Mouse (Mus musculus) CH12.LX (cell line): ENCODE measurements around the gene Hnrnpa3. TPM values are rescaled to one million over a fixed set of nuclear protein-coding genes. Genes with fewer than 3 reads are reported as not detected.

Experiments
- DNase-seq: peaks from one replicate; pipeline ENCODE4 v3.0.0-alpha.2; 2013; ENCODE audit errors: extremely low read depth
- H3K27ac ChIP-seq: 2 replicates; pipeline ENCODE4 v1.5.1; 2012; ENCODE audit warnings: low read depth, mild to moderate bottlenecking, control low read depth, moderate library complexity; ENCODE audit not compliant: insufficient read depth
- H3K27me3 ChIP-seq: replicated peaks from 2 replicates; pipeline ENCODE3; 2012; ENCODE audit warnings: inconsistent platforms
- H3K36me3 ChIP-seq, 2 experiments: replicated peaks in 1 of 2; 2 replicates each; pipeline versions ENCODE3 to v1.6.1; 2012; ENCODE audit warnings: inconsistent platforms in 1 of 2, low read length in 1 of 2, mild to moderate bottlenecking in 1 of 2, mixed read lengths in 1 of 2, moderate library complexity in 1 of 2; ENCODE audit not compliant: control insufficient read depth in 1 of 2, insufficient read depth in 1 of 2
- H3K4me1 ChIP-seq, 2 experiments: 2 replicates each; pipeline ENCODE4 v1.6.1; 2012; ENCODE audit warnings: inconsistent platforms in 1 of 2, moderate library complexity in 1 of 2; ENCODE audit not compliant: insufficient read depth in 2 of 2, control insufficient read depth in 1 of 2
- H3K4me2 ChIP-seq: 2 replicates; pipeline ENCODE4 v1.6.1; 2012; ENCODE audit warnings: low read depth, mild to moderate bottlenecking, control low read depth; ENCODE audit not compliant: poor library complexity, insufficient read depth, severe bottlenecking
- H3K4me3 ChIP-seq, 3 experiments: fragments of 150-350 bp in 1 of 3; sonication (generic) in 1 of 3; replicated peaks in 1 of 3; 2 replicates each; pipeline versions ENCODE3 to v1.5.1; 2011 to 2012; ENCODE audit warnings: low read depth in 2 of 3, low read length in 2 of 3, mild to moderate bottlenecking in 2 of 3, moderate library complexity in 2 of 3, control low read depth in 1 of 3, improper control_type of control experiment in 1 of 3, inconsistent platforms in 1 of 3, mixed read lengths in 1 of 3; ENCODE audit not compliant: poor library complexity in 1 of 3
- H3K79me2 ChIP-seq: replicated peaks from 2 replicates; pipeline ENCODE4 v1.6.1; 2012; ENCODE audit warnings: mild to moderate bottlenecking, moderate library complexity; ENCODE audit not compliant: control insufficient read depth, poor library complexity, insufficient read depth, severe bottlenecking; ENCODE audit errors: extremely low read depth
- H3K9ac ChIP-seq: 2 replicates; pipeline ENCODE4 v1.6.1; 2012; ENCODE audit warnings: low read depth, mild to moderate bottlenecking, control low read depth, moderate library complexity; ENCODE audit not compliant: insufficient read depth
- H3K9me3 ChIP-seq: replicated peaks from 2 replicates; pipeline ENCODE3; 2012; ENCODE audit warnings: low read length, inconsistent platforms, mixed read lengths
- BHLHE40 ChIP-seq: IDR thresholded peaks from 2 replicates; pipeline ENCODE4 v1.6.1; 2011; ENCODE audit warnings: mild to moderate bottlenecking, low read depth, low read length, improper control_type of control experiment
- CHD2 ChIP-seq: IDR thresholded peaks from 2 replicates; pipeline ENCODE4 v1.6.1; 2011; ENCODE audit warnings: low read length, improper control_type of control experiment
- CTCF ChIP-seq, 2 experiments: IDR thresholded peaks in 1 of 2; conservative IDR thresholded peaks in 1 of 2; 2 replicates each; pipeline ENCODE4 v1.5.1; 2011 to 2012; ENCODE audit warnings: low read depth in 2 of 2, low read length in 2 of 2, improper control_type of control experiment in 1 of 2, inconsistent platforms in 1 of 2, mild to moderate bottlenecking in 1 of 2, moderate library complexity in 1 of 2
- ELF1 ChIP-seq: IDR thresholded peaks from 2 replicates; pipeline ENCODE4 v1.6.1; 2014; ENCODE audit warnings: low read depth, mild to moderate bottlenecking, inconsistent platforms, low read length, improper control_type of control experiment
- EP300 ChIP-seq: IDR thresholded peaks from 2 replicates; pipeline ENCODE4 v1.6.1; 2011; ENCODE audit warnings: low read length, improper control_type of control experiment
- ETS1 ChIP-seq: conservative IDR thresholded peaks from 2 replicates; pipeline ENCODE4 v1.6.1; 2012; ENCODE audit warnings: low read depth, mild to moderate bottlenecking, inconsistent platforms, low read length, improper control_type of control experiment, moderate library complexity
- GABPA ChIP-seq: IDR thresholded peaks from 2 replicates; pipeline ENCODE4 v1.6.1; 2012; ENCODE audit warnings: low read depth, low read length, improper control_type of control experiment, inconsistent platforms; ENCODE audit not compliant: insufficient replicate concordance
- IRF4 ChIP-seq: IDR thresholded peaks from 2 replicates; pipeline ENCODE4 v1.6.1; 2014; ENCODE audit warnings: low read depth, mild to moderate bottlenecking, inconsistent platforms, low read length, improper control_type of control experiment
- JUN ChIP-seq: IDR thresholded peaks from 2 replicates; pipeline ENCODE4 v1.6.1; 2011; ENCODE audit warnings: low read depth, mild to moderate bottlenecking, low read length, improper control_type of control experiment, moderate library complexity; ENCODE audit not compliant: insufficient read depth
- MAFK ChIP-seq: IDR thresholded peaks from 2 replicates; pipeline ENCODE4 v1.6.1; 2011; ENCODE audit warnings: low read length, improper control_type of control experiment; ENCODE audit not compliant: insufficient replicate concordance
- MEF2A ChIP-seq: IDR thresholded peaks from 2 replicates; pipeline ENCODE4 v1.6.1; 2014; ENCODE audit warnings: low read depth, mild to moderate bottlenecking, inconsistent platforms, low read length, improper control_type of control experiment, borderline replicate concordance
- NRF1 ChIP-seq: IDR thresholded peaks from 2 replicates; pipeline ENCODE4 v1.6.1; 2014; ENCODE audit warnings: low read depth, mild to moderate bottlenecking, inconsistent platforms, low read length, improper control_type of control experiment, moderate library complexity
- PAX5 ChIP-seq: IDR thresholded peaks from 2 replicates; pipeline ENCODE4 v1.6.1; 2012; ENCODE audit warnings: low read length, inconsistent platforms, mixed read lengths
- RAD21 ChIP-seq: IDR thresholded peaks from 2 replicates; pipeline ENCODE4 v1.6.1; 2011; ENCODE audit warnings: low read depth, mild to moderate bottlenecking, low read length, improper control_type of control experiment, moderate library complexity
- SIN3A ChIP-seq: IDR thresholded peaks from 2 replicates; pipeline ENCODE4 v1.6.1; 2012; ENCODE audit warnings: low read length, improper control_type of control experiment, inconsistent platforms
- SMC3 ChIP-seq: IDR thresholded peaks from 2 replicates; pipeline ENCODE4 v1.6.1; 2011; ENCODE audit warnings: low read depth, low read length, improper control_type of control experiment
- TCF12 ChIP-seq: IDR thresholded peaks from 2 replicates; pipeline ENCODE4 v1.6.1; 2014; ENCODE audit warnings: low read depth, mild to moderate bottlenecking, inconsistent platforms, low read length, improper control_type of control experiment
- ZC3H11A ChIP-seq: IDR thresholded peaks from 2 replicates; pipeline ENCODE4 v1.6.1; 2012; ENCODE audit warnings: low read depth, mild to moderate bottlenecking, inconsistent platforms, low read length, improper control_type of control experiment
- ZNF384 ChIP-seq: IDR thresholded peaks from 2 replicates; pipeline ENCODE4 v1.6.1; 2012; ENCODE audit warnings: low read depth, low read length, improper control_type of control experiment, inconsistent platforms
- dilution Hi-C: fragments of 300-500 bp; cut with MboI; formaldehyde crosslinking; loops from 2 replicates; pipeline ENCODE4 v1.14.3; 2020; ENCODE audit warnings: low sequenced_read_pairs; ENCODE audit not compliant: extremely low pct_unique_long_range_greater_than_20kb, extremely low pct_ligation_motif_present
- in situ Hi-C: fragments of 300-500 bp; cut with MboI; formaldehyde crosslinking; loops from 3 replicates; pipeline ENCODE4 v1.14.3; 2019; ENCODE audit warnings: low sequenced_read_pairs, low pct_ligation_motif_present, low pct_unique_long_range_greater_than_20kb, mixed read lengths
- polyA plus RNA-seq: library from polyadenylated mRNA; unstranded; fragments of >175 nt; gene quantifications from 2 replicates; pipeline ENCODE4 v1.2.1, GENCODE M21; 2012; ENCODE audit warnings: low read depth; ENCODE audit not compliant: insufficient read length
- total RNA-seq, 2 experiments: library from RNA; depleted of rRNA; stranded (reverse); fragments of 300-350 nt in 1 of 2; fragments of >200 nt in 1 of 2; gene quantifications; 2 replicates each; pipeline ENCODE4 v1.2.3; 2012 to 2014

The Hnrnpa3 gene
- total and polyA plus RNA-seq, 3 experiments: 83.1 to 373 (median 229) TPM

DNA sequence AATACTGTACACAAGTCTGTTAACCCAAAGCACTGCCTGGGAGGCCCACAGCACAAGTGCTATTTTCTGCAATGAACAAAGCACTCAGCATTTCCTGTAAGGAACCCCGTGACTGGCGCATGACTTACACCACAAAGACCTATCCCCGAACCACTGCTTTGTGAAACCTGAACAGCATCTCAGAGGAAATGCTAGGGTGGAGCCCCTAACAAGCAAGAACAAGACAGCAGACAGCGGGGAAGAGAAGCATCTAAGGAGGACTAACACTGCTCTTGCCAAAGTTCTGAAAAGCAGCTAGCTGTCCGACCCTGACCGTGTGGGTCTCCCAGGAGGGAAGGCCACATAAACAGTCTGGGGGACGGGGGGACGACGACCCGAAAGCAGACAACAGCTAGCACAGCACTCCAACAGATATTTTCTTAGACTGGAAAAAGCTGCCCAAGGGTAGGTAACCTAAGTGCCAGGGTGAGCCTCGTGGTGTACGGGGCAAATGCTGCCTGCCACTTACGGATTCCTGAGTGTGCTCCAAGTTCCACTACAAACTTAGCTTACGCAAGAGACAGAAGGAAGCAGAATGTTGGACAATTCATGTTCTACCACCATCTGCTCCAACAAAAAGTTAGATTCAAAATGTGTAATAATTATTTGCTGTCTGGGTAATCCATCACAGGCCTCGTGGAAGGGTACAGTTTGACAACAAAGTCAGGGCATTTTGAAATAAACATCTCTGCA lies 24.1 kb downstream of the Hnrnpa3 start (continued):
- 0 out of 2 replicates have a peak, but pooled peaks have one; percentile 38 for TF ChIP-seq NRF1

DNA sequence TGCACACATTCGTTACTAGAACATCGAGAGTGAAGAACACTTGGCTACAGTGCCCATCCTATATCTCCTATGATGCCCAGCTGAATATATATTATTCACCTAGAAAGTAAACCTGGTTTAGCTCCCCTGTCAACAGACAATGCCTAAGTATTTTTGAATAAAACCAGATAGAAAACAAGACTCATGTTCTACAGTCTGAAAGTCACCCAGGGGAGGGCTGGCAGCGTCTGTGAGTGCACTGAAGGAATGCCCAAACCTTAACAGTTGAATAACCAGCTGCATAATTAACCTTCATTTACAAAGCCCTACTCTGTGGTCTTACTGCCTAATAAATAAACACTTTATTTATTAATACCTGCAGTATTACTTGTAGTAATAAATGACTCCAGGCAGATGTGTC lies 25.5 kb downstream of the Hnrnpa3 start:
- TF ChIP-seq NRF1 (no peak), PAX5 (no peak), GABPA (no peak), ZNF384 (no peak), IRF4 (no peak), EP300 (no peak), SMC3 (no peak), BHLHE40 (no peak)
- Histone ChIP-seq H3K4me3 (peak overlapping the region in 1 of 3 experiments; percentile 34), H3K4me1 (peaks cover 25 to 84% of the 10 kb centered on the region in 2 experiments; a peak in 3 of 4 replicates), H3K27me3 (no peaks in the 10 kb centered on the region), H3K27ac (no peak overlapping the region), H3K4me2 (no peak overlapping the region), H3K9ac (no peak overlapping the region), H3K79me2 (peaks cover 68% of the 10 kb centered on the region), H3K9me3 (no peaks in the 10 kb centered on the region), H3K36me3 (peaks cover 2 to 35% of the 10 kb centered on the region in 2 experiments)
- in situ Hi-C loops (loop anchor here (10.0 kb wide), 1 partner anchor 90 kb away; no protein-coding TSS in a partner anchor), dilution Hi-C loops (no loop called here)
- no peak for DNase-seq

DNA sequence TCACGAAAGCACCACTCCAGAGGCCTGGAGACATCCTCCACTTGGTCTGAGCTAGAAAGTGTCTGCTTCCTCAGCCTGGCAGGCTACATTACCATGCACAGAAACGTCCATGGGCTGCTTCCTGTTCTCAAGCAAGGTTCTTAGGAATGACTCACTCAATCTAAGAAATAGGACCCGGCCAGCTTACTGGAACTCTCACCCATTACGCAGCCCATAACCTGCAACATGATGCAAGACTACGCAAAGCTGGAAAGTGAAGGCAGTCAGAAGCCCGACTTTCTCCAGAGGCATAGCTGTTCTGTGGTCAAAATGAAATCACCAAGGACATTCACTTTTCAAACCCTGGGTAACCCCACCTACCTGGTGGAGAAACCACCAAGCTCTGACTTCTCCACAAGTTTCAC lies 26.4 kb downstream of the Hnrnpa3 start:
- H3K9me3 ChIP-seq: no peaks in the 10 kb centered on the region
- H3K4me3 ChIP-seq: peak overlapping the region in 2 of 3 experiments; percentile 8 to 27
- peak overlapping the region; percentile 56; the same call in 1 of the 2 replicates for H3K27ac ChIP-seq
- peak overlapping the region; percentile 54 for H3K4me2 ChIP-seq
- 0 out of 2 replicates have a peak, but pooled peaks have one; percentile 19 for TF ChIP-seq ELF1
- no peak for TF ChIP-seq RAD21
- TF ChIP-seq ETS1: peak; percentile 91
- TF ChIP-seq NRF1: no peak
- TF ChIP-seq IRF4: peak; percentile 74
- TF ChIP-seq TCF12: peak; percentile 12; the same call in 1 of the 2 replicates
- TF ChIP-seq MEF2A: peak; percentile 46; the same call in 1 of the 2 replicates
- peak; percentile 49; the same call in 1 of the 2 replicates for TF ChIP-seq SIN3A
- TF ChIP-seq CTCF (conservative IDR thresholded peaks at IDR 0.05 in 1 of 2, IDR thresholded peaks at IDR 0.05 in 1 of 2; ENCODE audit: low read depth in 2 of 2, low read length in 2 of 2): no peak
- TF ChIP-seq EP300: peak; percentile 17; the same call in 1 of the 2 replicates
- peak; percentile 67 for TF ChIP-seq MAFK
- peak; percentile 72 for TF ChIP-seq BHLHE40
- TF ChIP-seq CHD2: no peak
- peak; percentile 33; the same call in 1 of the 2 replicates for TF ChIP-seq JUN
- TF ChIP-seq ZC3H11A: no peak
- TF ChIP-seq, all 38 proteins: peak for 10
- H3K79me2 ChIP-seq: peaks cover 63% of the 10 kb centered on the region
- H3K36me3 ChIP-seq: peaks cover 0 to 30% of the 10 kb centered on the region in 2 experiments
- H3K27me3 ChIP-seq: no peaks in the 10 kb centered on the region
- in situ Hi-C loops: loop anchor here (10.0 kb wide), 1 partner anchor 89 kb away; no protein-coding TSS in a partner anchor
- dilution Hi-C loops: no loop called here
- peaks cover 30 to 87% of the 10 kb centered on the region in 2 experiments for H3K4me1 ChIP-seq
- H3K9ac ChIP-seq: peak overlapping the region; percentile 29
- peak; percentile 84 for DNase-seq
